Mouse (Mus musculus) CH12.LX (cell line): ENCODE results near the gene Clmn. TPM values are rescaled to one million over a fixed set of nuclear protein-coding genes. Genes with fewer than 3 reads are reported as not detected.

Experiments used
- DNase-seq: peaks from one replicate; pipeline ENCODE4 v3.0.0-alpha.2; 2013; ENCODE audit errors: extremely low read depth
- H3K27ac ChIP-seq: 2 replicates; pipeline ENCODE4 v1.5.1; 2012; ENCODE audit warnings: low read depth, mild to moderate bottlenecking, control low read depth, moderate library complexity; ENCODE audit not compliant: insufficient read depth
- H3K27me3 ChIP-seq: replicated peaks from 2 replicates; pipeline ENCODE3; 2012; ENCODE audit warnings: inconsistent platforms
- H3K36me3 ChIP-seq, 2 experiments: replicated peaks in 1 of 2; 2 replicates each; pipeline versions ENCODE3 to v1.6.1; 2012; ENCODE audit warnings: inconsistent platforms in 1 of 2, low read length in 1 of 2, mild to moderate bottlenecking in 1 of 2, mixed read lengths in 1 of 2, moderate library complexity in 1 of 2; ENCODE audit not compliant: control insufficient read depth in 1 of 2, insufficient read depth in 1 of 2
- H3K4me1 ChIP-seq, 2 experiments: 2 replicates each; pipeline ENCODE4 v1.6.1; 2012; ENCODE audit warnings: inconsistent platforms in 1 of 2, moderate library complexity in 1 of 2; ENCODE audit not compliant: insufficient read depth in 2 of 2, control insufficient read depth in 1 of 2
- H3K4me2 ChIP-seq: 2 replicates; pipeline ENCODE4 v1.6.1; 2012; ENCODE audit warnings: low read depth, mild to moderate bottlenecking, control low read depth; ENCODE audit not compliant: poor library complexity, insufficient read depth, severe bottlenecking
- H3K4me3 ChIP-seq, 3 experiments: fragments of 150-350 bp in 1 of 3; sonication (generic) in 1 of 3; replicated peaks in 1 of 3; 2 replicates each; pipeline versions ENCODE3 to v1.5.1; 2011 to 2012; ENCODE audit warnings: low read depth in 2 of 3, low read length in 2 of 3, mild to moderate bottlenecking in 2 of 3, moderate library complexity in 2 of 3, control low read depth in 1 of 3, improper control_type of control experiment in 1 of 3, inconsistent platforms in 1 of 3, mixed read lengths in 1 of 3; ENCODE audit not compliant: poor library complexity in 1 of 3
- H3K79me2 ChIP-seq: replicated peaks from 2 replicates; pipeline ENCODE4 v1.6.1; 2012; ENCODE audit warnings: mild to moderate bottlenecking, moderate library complexity; ENCODE audit not compliant: control insufficient read depth, poor library complexity, insufficient read depth, severe bottlenecking; ENCODE audit errors: extremely low read depth
- H3K9ac ChIP-seq: 2 replicates; pipeline ENCODE4 v1.6.1; 2012; ENCODE audit warnings: low read depth, mild to moderate bottlenecking, control low read depth, moderate library complexity; ENCODE audit not compliant: insufficient read depth
- H3K9me3 ChIP-seq: replicated peaks from 2 replicates; pipeline ENCODE3; 2012; ENCODE audit warnings: low read length, inconsistent platforms, mixed read lengths
- BHLHE40 ChIP-seq: IDR thresholded peaks from 2 replicates; pipeline ENCODE4 v1.6.1; 2011; ENCODE audit warnings: mild to moderate bottlenecking, low read depth, low read length, improper control_type of control experiment
- CHD1 ChIP-seq: IDR thresholded peaks from 2 replicates; pipeline ENCODE4 v1.6.1; 2012; ENCODE audit warnings: low read depth, low read length, improper control_type of control experiment, inconsistent platforms
- CTCF ChIP-seq, 2 experiments: IDR thresholded peaks in 1 of 2; conservative IDR thresholded peaks in 1 of 2; 2 replicates each; pipeline ENCODE4 v1.5.1; 2011 to 2012; ENCODE audit warnings: low read depth in 2 of 2, low read length in 2 of 2, improper control_type of control experiment in 1 of 2, inconsistent platforms in 1 of 2, mild to moderate bottlenecking in 1 of 2, moderate library complexity in 1 of 2
- EP300 ChIP-seq: IDR thresholded peaks from 2 replicates; pipeline ENCODE4 v1.6.1; 2011; ENCODE audit warnings: low read length, improper control_type of control experiment
- IRF4 ChIP-seq: IDR thresholded peaks from 2 replicates; pipeline ENCODE4 v1.6.1; 2014; ENCODE audit warnings: low read depth, mild to moderate bottlenecking, inconsistent platforms, low read length, improper control_type of control experiment
- MAX ChIP-seq: IDR thresholded peaks from 2 replicates; pipeline ENCODE4 v1.6.1; 2011; ENCODE audit warnings: low read length, improper control_type of control experiment
- MXI1 ChIP-seq: IDR thresholded peaks from 2 replicates; pipeline ENCODE4 v1.6.1; 2011; ENCODE audit warnings: mild to moderate bottlenecking, low read depth, low read length, improper control_type of control experiment
- MYC ChIP-seq: IDR thresholded peaks from 2 replicates; pipeline ENCODE4 v1.6.1; 2011; ENCODE audit warnings: low read depth, mild to moderate bottlenecking, improper control_type of control experiment, low read length
- NELFE ChIP-seq: IDR thresholded peaks from 2 replicates; pipeline ENCODE4 v1.6.1; 2011; ENCODE audit warnings: low read depth, low read length, improper control_type of control experiment
- NRF1 ChIP-seq: IDR thresholded peaks from 2 replicates; pipeline ENCODE4 v1.6.1; 2014; ENCODE audit warnings: low read depth, mild to moderate bottlenecking, inconsistent platforms, low read length, improper control_type of control experiment, moderate library complexity
- PAX5 ChIP-seq: IDR thresholded peaks from 2 replicates; pipeline ENCODE4 v1.6.1; 2012; ENCODE audit warnings: low read length, inconsistent platforms, mixed read lengths
- RAD21 ChIP-seq: IDR thresholded peaks from 2 replicates; pipeline ENCODE4 v1.6.1; 2011; ENCODE audit warnings: low read depth, mild to moderate bottlenecking, low read length, improper control_type of control experiment, moderate library complexity
- SMC3 ChIP-seq: IDR thresholded peaks from 2 replicates; pipeline ENCODE4 v1.6.1; 2011; ENCODE audit warnings: low read depth, low read length, improper control_type of control experiment
- TBP ChIP-seq: conservative IDR thresholded peaks from 2 replicates; pipeline ENCODE4 v1.6.1; 2011; ENCODE audit warnings: low read depth, low read length, improper control_type of control experiment
- UBTF ChIP-seq: IDR thresholded peaks from 2 replicates; pipeline ENCODE4 v1.6.1; 2012; ENCODE audit warnings: low read depth, mild to moderate bottlenecking, inconsistent platforms, low read length, improper control_type of control experiment, moderate library complexity
- USF1 ChIP-seq: IDR thresholded peaks from 2 replicates; pipeline ENCODE4 v1.6.1; 2014; ENCODE audit warnings: low read depth, mild to moderate bottlenecking, inconsistent platforms, low read length, improper control_type of control experiment
- ZC3H11A ChIP-seq: IDR thresholded peaks from 2 replicates; pipeline ENCODE4 v1.6.1; 2012; ENCODE audit warnings: low read depth, mild to moderate bottlenecking, inconsistent platforms, low read length, improper control_type of control experiment
- ZMIZ1 ChIP-seq: IDR thresholded peaks from 2 replicates; pipeline ENCODE4 v1.6.1; 2012; ENCODE audit warnings: low read depth, mild to moderate bottlenecking, inconsistent platforms, low read length, improper control_type of control experiment
- dilution Hi-C: fragments of 300-500 bp; cut with MboI; formaldehyde crosslinking; loops from 2 replicates; pipeline ENCODE4 v1.14.3; 2020; ENCODE audit warnings: low sequenced_read_pairs; ENCODE audit not compliant: extremely low pct_unique_long_range_greater_than_20kb, extremely low pct_ligation_motif_present
- in situ Hi-C: fragments of 300-500 bp; cut with MboI; formaldehyde crosslinking; loops from 3 replicates; pipeline ENCODE4 v1.14.3; 2019; ENCODE audit warnings: low sequenced_read_pairs, low pct_ligation_motif_present, low pct_unique_long_range_greater_than_20kb, mixed read lengths
- polyA plus RNA-seq: library from polyadenylated mRNA; unstranded; fragments of >175 nt; gene quantifications from 2 replicates; pipeline ENCODE4 v1.2.1, GENCODE M21; 2012; ENCODE audit warnings: low read depth; ENCODE audit not compliant: insufficient read length
- total RNA-seq, 2 experiments: library from RNA; depleted of rRNA; stranded (reverse); fragments of 300-350 nt in 1 of 2; fragments of >200 nt in 1 of 2; gene quantifications; 2 replicates each; pipeline ENCODE4 v1.2.3; 2012 to 2014

Clmn gene
- total and polyA plus RNA-seq, 3 experiments, result not detected

DNA sequence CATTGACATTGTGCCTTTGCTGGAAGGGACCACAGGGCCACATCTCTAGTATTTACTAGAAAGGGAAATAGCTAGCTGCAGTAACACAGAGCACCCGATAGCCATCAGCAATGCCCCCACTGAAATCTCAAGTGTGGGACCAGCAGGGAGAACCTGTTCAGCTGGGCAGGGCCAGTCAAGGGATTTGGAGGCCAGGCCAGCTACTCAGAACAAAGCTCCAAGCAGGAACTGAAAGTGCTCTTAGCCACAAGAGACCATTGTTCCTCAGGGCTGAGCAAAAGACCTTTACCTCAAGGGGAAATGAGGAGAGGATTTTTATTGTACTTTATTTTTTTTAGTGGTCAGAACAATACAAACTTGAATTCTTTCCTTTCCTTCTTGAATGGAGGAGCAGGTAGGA, 87.3 kb downstream of the Clmn start:
- no peaks in the 10 kb centered on the region for H3K79me2 ChIP-seq
- no peak overlapping the region for H3K4me3 ChIP-seq
- no peak for TF ChIP-seq CHD1
- TF ChIP-seq EP300, result peak; percentile 60; the same call in 1 of the 2 replicates
- TF ChIP-seq IRF4, result peak; percentile 66
- TF ChIP-seq ZC3H11A, result no peak
- TF ChIP-seq NELFE, result no peak
- no peak for TF ChIP-seq USF1
- no peak for TF ChIP-seq ZMIZ1
- TF ChIP-seq UBTF, result no peak
- no peak for TF ChIP-seq CTCF (conservative IDR thresholded peaks at IDR 0.05 in 1 of 2, IDR thresholded peaks at IDR 0.05 in 1 of 2; ENCODE audit: low read depth in 2 of 2, low read length in 2 of 2)
- no peaks in the 10 kb centered on the region for H3K9me3 ChIP-seq
- peaks cover 0 to 7% of the 10 kb centered on the region in 2 experiments; a peak in 1 of 4 replicates for H3K4me1 ChIP-seq
- peaks cover 93% of the 10 kb centered on the region for H3K27me3 ChIP-seq
- H3K9ac ChIP-seq, result no peak overlapping the region
- in situ Hi-C loops, result no loop called here
- dilution Hi-C loops, result no loop called here
- H3K27ac ChIP-seq, result no peak overlapping the region
- no peaks in the 10 kb centered on the region for H3K36me3 ChIP-seq
- no peak for DNase-seq
- H3K4me2 ChIP-seq, result no peak overlapping the region

DNA sequence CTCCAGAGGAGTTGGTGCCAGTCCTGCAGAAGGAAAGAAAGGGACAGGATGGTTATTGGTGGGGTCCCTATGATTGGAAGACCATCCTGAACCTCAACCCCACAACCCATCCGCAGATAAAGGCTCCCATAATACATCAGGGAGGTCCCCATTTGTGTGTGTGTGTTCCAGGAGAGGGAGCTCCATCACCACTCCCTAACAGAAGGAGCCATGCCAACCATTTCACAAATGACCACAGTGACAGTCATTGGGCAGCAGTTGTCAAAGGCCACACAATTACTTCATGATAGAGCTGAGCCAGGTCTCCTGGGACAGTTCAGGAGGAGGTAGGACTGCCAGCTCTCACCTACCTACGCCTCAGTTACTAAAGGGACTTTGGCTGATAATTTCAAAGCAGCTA, 92.9 kb downstream of the Clmn start:
- H3K79me2 ChIP-seq, result no peaks in the 10 kb centered on the region
- in situ Hi-C loops (no loop called here), dilution Hi-C loops (no loop called here)
- H3K9ac ChIP-seq, result no peak overlapping the region
- H3K4me3 ChIP-seq, result no peak overlapping the region
- H3K27ac ChIP-seq, result no peak overlapping the region
- DNase-seq, result no peak
- no peaks in the 10 kb centered on the region for H3K9me3 ChIP-seq
- no peaks in the 10 kb centered on the region for H3K4me1 ChIP-seq
- peaks cover 91% of the 10 kb centered on the region for H3K27me3 ChIP-seq
- TF ChIP-seq BHLHE40 (no peak), MYC (no peak), SMC3 (peak; percentile 27), RAD21 (peak; percentile 36), CTCF (conservative IDR thresholded peaks at IDR 0.05 in 1 of 2, IDR thresholded peaks at IDR 0.05 in 1 of 2; ENCODE audit: low read depth in 2 of 2, low read length in 2 of 2) (peak in 1 of 2 experiments; percentile 50; a peak in 2 of 4 replicates)
- no peak overlapping the region for H3K4me2 ChIP-seq
- H3K36me3 ChIP-seq, result no peaks in the 10 kb centered on the region

DNA sequence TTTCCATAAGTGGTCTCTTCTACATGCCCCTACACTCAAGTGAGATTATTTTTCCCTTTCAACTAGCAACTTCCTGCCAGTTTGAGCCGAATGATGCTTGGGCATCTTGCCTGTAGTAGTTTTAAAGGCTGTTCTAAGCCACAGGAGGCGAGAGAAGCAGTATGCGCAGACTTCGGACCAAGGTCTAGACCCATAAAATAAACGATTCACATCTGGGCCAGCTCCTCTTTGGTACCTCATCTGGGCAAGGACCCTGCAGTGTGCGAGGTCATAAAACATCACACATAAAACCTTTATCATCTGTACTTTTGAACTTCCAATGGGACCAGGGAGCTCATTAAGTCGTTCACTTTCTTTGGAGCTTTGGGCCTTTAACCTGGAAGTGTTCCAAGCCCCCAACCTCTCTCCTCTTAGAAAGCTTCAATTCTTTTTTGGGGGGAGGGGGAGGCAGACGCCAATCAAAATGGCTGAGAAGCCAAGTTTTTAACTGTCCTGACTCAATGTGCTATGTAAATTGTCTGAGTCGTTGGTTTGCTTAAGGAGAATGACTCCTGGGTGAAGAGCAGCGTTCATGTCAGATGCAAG, 95.6 kb downstream of the Clmn start:
- Histone ChIP-seq H3K9me3 (no peaks in the 10 kb centered on the region), H3K4me2 (no peak overlapping the region), H3K9ac (no peak overlapping the region), H3K27ac (no peak overlapping the region), H3K36me3 (no peaks in the 10 kb centered on the region), H3K4me3 (no peak overlapping the region), H3K4me1 (no peaks in the 10 kb centered on the region), H3K79me2 (no peaks in the 10 kb centered on the region), H3K27me3 (peaks cover 83% of the 10 kb centered on the region)
- dilution Hi-C loops, result no loop called here
- in situ Hi-C loops, result no loop called here
- DNase-seq, result no peak
- TF ChIP-seq PAX5 (no peak), USF1 (no peak), TBP (no peak), SMC3 (no peak), MAX (no peak), IRF4 (no peak), MXI1 (no peak), NRF1 (no peak)
- TF ChIP-seq, all 38 proteins: peak for 0
